Mouse (Mus musculus) spleen, adult 2 months (tissue): ENCODE results near the gene Apold1.

Experiments used
- CTCF ChIP-seq: fragments of 200-500 bp; IDR thresholded peaks from 2 replicates; pipeline ENCODE4 v1.5.1; 2011; ENCODE audit warnings: mild to moderate bottlenecking, inconsistent platforms; ENCODE audit not compliant: insufficient read depth, insufficient read length, insufficient replicate concordance; ENCODE audit errors: extremely low read depth
- POLR2A ChIP-seq: fragments of 200-500 bp; IDR thresholded peaks from 2 replicates; pipeline ENCODE4 v1.6.1; 2011; ENCODE audit warnings: low read depth, low read length, inconsistent platforms

DNA sequence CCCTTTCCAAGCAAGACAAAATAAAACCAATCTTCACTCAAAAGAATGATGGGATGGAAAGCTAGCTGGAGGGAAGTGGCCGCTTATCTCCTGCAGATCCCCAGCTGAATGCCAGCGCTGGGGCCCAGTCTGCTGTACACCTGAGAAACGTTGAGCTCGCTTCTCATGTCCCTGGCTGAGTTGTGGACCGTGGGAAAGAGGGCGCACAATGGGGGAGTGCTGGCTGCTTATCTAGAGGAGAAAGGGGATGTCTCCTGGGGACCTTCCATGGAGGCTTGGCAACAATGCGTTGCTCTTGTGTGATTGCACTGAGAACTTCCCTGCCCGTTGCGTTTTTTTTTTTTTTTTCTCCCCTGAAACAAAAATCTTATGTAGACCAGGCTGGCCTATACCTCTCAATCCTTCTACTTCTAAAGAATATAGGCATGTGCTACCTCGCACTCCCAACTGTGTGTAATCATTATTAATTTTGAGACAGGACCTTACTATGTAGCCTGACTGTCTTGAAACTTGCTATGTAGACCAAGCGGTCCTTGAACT is 32.9 kb upstream of the Apold1 start:
- no peak for TF ChIP-seq CTCF
- TF ChIP-seq POLR2A = no peak
